Mouse (Mus musculus) right cerebral cortex, postnatal 14 days (tissue): ENCODE measurements around the gene Map3k4.
"Not testable (repeated sequence)": the region's sequence is repeated elsewhere in the genome, so short reads cannot be mapped to it uniquely, and the experiment has no call there.

Experiments used
- DNase-seq: peaks from one replicate; pipeline ENCODE4 v3.0.0; 2022

Map3k4 gene

GRCm38 (mm10) chr17:12265969-12266925 is 52.3 kb downstream of the Map3k4 start:
- peak; percentile 33 for DNase-seq

- no peak for DNase-seq
These were observed 54.3 kb downstream of the Map3k4 start for GRCm38 (mm10) chr17:12264293-12264692.

GRCm38 (mm10) chr17:12263787-12264186 is 54.8 kb downstream of the Map3k4 start:
- DNase-seq, result no peak

GRCm38 (mm10) chr17:12262851-12263250 is 55.7 kb downstream of the Map3k4 start:
- no peak for DNase-seq

- DNase-seq, result no peak
These were observed 56.7 kb downstream of the Map3k4 start for GRCm38 (mm10) chr17:12261887-12262286.

GRCm38 (mm10) chr17:12261376-12261775 is 57.2 kb downstream of the Map3k4 start:
- DNase-seq, result no peak

- no peak for DNase-seq
These were observed 58.6 kb downstream of the Map3k4 start for GRCm38 (mm10) chr17:12259957-12260356.

- DNase-seq, result no peak
These were observed 60.1 kb downstream of the Map3k4 start for GRCm38 (mm10) chr17:12258517-12258916.

GRCm38 (mm10) chr17:12256142-12256541 is 62.5 kb downstream of the Map3k4 start:
- DNase-seq, result no peak

- no peak for DNase-seq
These were observed 68.0 kb downstream of the Map3k4 start for GRCm38 (mm10) chr17:12250581-12250980.

GRCm38 (mm10) chr17:12249783-12250504 is 68.7 kb downstream of the Map3k4 start:
- DNase-seq, result peak; percentile 50

- DNase-seq, result no peak
These were observed 77.9 kb downstream of the Map3k4 start for GRCm38 (mm10) chr17:12240701-12241100.

GRCm38 (mm10) chr17:12232724-12233123 is 85.9 kb downstream of the Map3k4 start:
- DNase-seq, result no peak

GRCm38 (mm10) chr17:12231087-12231486 is 87.5 kb downstream of the Map3k4 start:
- no peak for DNase-seq

- peak; percentile 47 for DNase-seq
These were observed 88.4 kb downstream of the Map3k4 start for GRCm38 (mm10) chr17:12230167-12230566.

- DNase-seq, result no peak
These were observed 88.8 kb downstream of the Map3k4 start for GRCm38 (mm10) chr17:12229756-12230155.

- DNase-seq, result no peak
These were observed 90.1 kb downstream of the Map3k4 start for GRCm38 (mm10) chr17:12228471-12228870.

- no peak for DNase-seq
These were observed 90.6 kb downstream of the Map3k4 start for GRCm38 (mm10) chr17:12228001-12228400.

GRCm38 (mm10) chr17:12226551-12226950 is 92.0 kb downstream of the Map3k4 start:
- DNase-seq, result no peak

GRCm38 (mm10) chr17:12225227-12225626 is 93.4 kb downstream of the Map3k4 start:
- no peak for DNase-seq

- DNase-seq, result not testable (repeated sequence)
These were observed 94.0 kb downstream of the Map3k4 start for GRCm38 (mm10) chr17:12224551-12224950.

- DNase-seq, result no peak
These were observed 94.5 kb downstream of the Map3k4 start for GRCm38 (mm10) chr17:12224145-12224544.

GRCm38 (mm10) chr17:12223682-12224081 is 94.9 kb downstream of the Map3k4 start:
- no peak for DNase-seq

GRCm38 (mm10) chr17:12221926-12222325 is 96.7 kb downstream of the Map3k4 start:
- DNase-seq, result peak; percentile 44
